In genomic region chr10:30370542-30370941, GRCm38 (mm10) we compare ENCODE assay signal across 20 mouse cellular contexts.
"Had no signal": no experiment of that assay in that cellular context is flagged by ENCODE, and none has a peak within 500 bp of the region (broad histone marks: within the 10 kb centered on the region; RNA-seq: fewer than 3 reads in every experiment).

No protein-coding gene starts in this region.

- ATAC-seq: liver, postnatal 0 days had no signal

- H3K9me3 ChIP-seq: limb, embryonic 12.5 days; liver, embryonic 13.5 days; lung, embryonic 15.5 days; midbrain, embryonic 10.5 days; neural tube, embryonic 13.5 days; stomach, embryonic 15.5 days had no signal

- H3K9ac ChIP-seq: limb, embryonic 12.5 days; liver, embryonic 13.5 days; liver, postnatal 0 days; lung, embryonic 15.5 days; neural tube, embryonic 13.5 days; stomach, embryonic 15.5 days had no signal

- H3K4me1 ChIP-seq: limb, embryonic 12.5 days; liver, embryonic 13.5 days; lung, embryonic 15.5 days; midbrain, embryonic 10.5 days; neural tube, embryonic 13.5 days; stomach, embryonic 15.5 days had no signal

- H3K36me3 ChIP-seq: limb, embryonic 12.5 days; liver, embryonic 13.5 days; lung, embryonic 15.5 days; midbrain, embryonic 10.5 days; neural tube, embryonic 13.5 days; stomach, embryonic 15.5 days had no signal

- H3K27ac ChIP-seq: kidney, postnatal 0 days; limb, embryonic 12.5 days; liver, embryonic 13.5 days; lung, embryonic 15.5 days; macrophage; midbrain, embryonic 10.5 days; neural tube, embryonic 13.5 days; stomach, embryonic 15.5 days had no signal

- H3K4me3 ChIP-seq: limb, embryonic 12.5 days; liver, embryonic 13.5 days; lung, embryonic 15.5 days; midbrain, embryonic 10.5 days; myocyte; neural tube, embryonic 13.5 days; stomach, embryonic 15.5 days had no signal

- H3K4me2 ChIP-seq: limb, embryonic 12.5 days; liver, embryonic 13.5 days; lung, embryonic 15.5 days; neural tube, embryonic 13.5 days; stomach, embryonic 15.5 days had no signal

- DNase-seq: kidney, adult 8-10 months; kidney, postnatal 36 days; layer of hippocampus, adult 9-11 months; liver; liver, embryonic 13.5 days; liver, postnatal 0 days; lung, postnatal 14 days; midbrain, embryonic 14.5 days; retina, postnatal 1 day; right cerebral cortex, postnatal 4 days; thymus, adult 2 months; thymus, postnatal 25 days had no signal

- H3K27me3 ChIP-seq: limb, embryonic 12.5 days; liver, embryonic 13.5 days; lung, embryonic 15.5 days; neural tube, embryonic 13.5 days; stomach, embryonic 15.5 days had no signal
